Mouse (Mus musculus): ENCODE results near the gene Magi1. TPM values are rescaled to one million over a fixed set of nuclear protein-coding genes. Genes with fewer than 3 reads are reported as not detected.

The Magi1 gene
- polyA plus RNA-seq, 1 experiment from 2014 or later = 1.9 TPM

DNA sequence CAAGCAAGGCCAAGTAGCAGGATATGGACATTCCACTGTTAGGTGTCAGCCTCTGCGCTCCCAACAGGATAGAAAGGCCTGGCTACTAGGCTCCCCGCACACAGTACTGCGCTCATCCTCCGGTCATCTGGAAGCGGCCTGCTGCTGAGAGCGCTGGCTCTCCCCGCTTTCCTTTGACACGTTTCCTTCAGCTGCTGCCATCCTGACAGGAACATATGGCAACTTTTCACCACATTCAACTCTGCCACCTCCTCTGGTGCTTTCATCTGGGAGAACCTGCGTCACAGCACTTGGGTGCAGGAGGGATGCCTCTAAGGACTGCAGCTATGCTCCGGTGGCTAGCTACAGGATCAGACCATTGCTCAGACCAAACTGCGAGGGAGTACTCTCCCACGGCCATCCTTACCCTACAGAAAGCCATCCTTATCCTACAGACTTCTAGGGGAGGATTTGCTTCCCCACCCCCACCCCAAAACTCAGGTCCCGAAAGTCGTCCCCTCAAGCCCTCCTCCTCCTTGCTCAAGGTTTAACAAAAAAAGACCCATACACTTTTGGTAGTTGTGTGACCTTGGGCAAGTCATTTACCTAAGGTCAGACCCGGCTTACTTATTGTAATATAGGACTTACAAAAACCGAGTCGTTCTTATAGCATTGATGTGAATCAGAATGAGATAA lies 2.0 kb downstream of the Magi1 start:
- Histone ChIP-seq H3K36me3 (replicated peaks; ENCODE audit: insufficient read depth, low read length) (no peaks in the 10 kb centered on the region), H3K4me3 (ENCODE audit: low read depth, low read length) (peak overlapping the region; percentile 68), H3K4me1 (ENCODE audit: insufficient read depth) (peaks cover 3% of the 10 kb centered on the region), H3K27ac (ENCODE audit: low read depth) (no peak overlapping the region), H3K27me3 (ENCODE audit: insufficient read depth, low read length) (peaks cover 21% of the 10 kb centered on the region; the same call in 1 of the 2 replicates), H3K4me2 (ENCODE audit: low read depth, low read length) (peak overlapping the region; percentile 80), H3K9me3 (ENCODE audit: low read length) (no peaks in the 10 kb centered on the region), H3K9ac (replicated peaks) (no peak overlapping the region; the same call in 1 of the 2 replicates)
- no peak for ATAC-seq
- no peak for DNase-seq
- TF ChIP-seq EP300 (IDR thresholded peaks at IDR 0.05; ENCODE audit: low read depth) (no peak), CTCF (IDR thresholded peaks at IDR 0.05; ENCODE audit: low read depth) (no peak)
- 10% methylated on average over 17 of the region's 17 CpGs for WGBS (ENCODE audit: insufficient replicate concordance)

DNA sequence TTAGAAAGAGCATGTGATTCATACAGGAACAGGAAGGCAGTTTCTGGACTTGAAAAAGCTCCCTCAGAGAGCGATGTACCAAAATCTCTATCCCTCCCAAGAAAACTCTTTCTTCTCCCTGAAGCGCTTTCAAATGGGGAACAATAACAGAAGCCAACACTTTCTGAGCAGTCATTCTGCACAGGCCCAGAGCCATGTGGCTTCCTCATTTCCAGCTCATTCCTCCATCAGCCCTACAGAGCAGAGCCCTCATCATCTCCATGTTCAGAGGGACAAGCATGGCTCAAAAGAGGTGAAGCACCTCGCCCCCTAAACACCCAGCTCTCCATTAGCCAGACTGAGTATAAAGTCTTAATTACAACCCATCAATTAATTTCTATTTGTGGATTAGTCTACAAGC lies 9.8 kb downstream of the Magi1 start:
- Histone ChIP-seq H3K4me3 (ENCODE audit: low read depth, low read length) (no peak overlapping the region), H3K27ac (ENCODE audit: low read depth) (no peak overlapping the region), H3K27me3 (ENCODE audit: insufficient read depth, low read length) (no peaks in the 10 kb centered on the region), H3K9ac (replicated peaks) (no peak overlapping the region), H3K4me1 (ENCODE audit: insufficient read depth) (0 out of 2 replicates have a peak, but pooled peaks cover 4% of the 10 kb centered on the region), H3K9me3 (ENCODE audit: low read length) (no peaks in the 10 kb centered on the region), H3K36me3 (replicated peaks; ENCODE audit: insufficient read depth, low read length) (no peaks in the 10 kb centered on the region), H3K4me2 (ENCODE audit: low read depth, low read length) (no peak overlapping the region)
- no peak for ATAC-seq
- DNase-seq = no peak
- TF ChIP-seq CTCF (IDR thresholded peaks at IDR 0.05; ENCODE audit: low read depth) = no peak
- no peak for TF ChIP-seq EP300 (IDR thresholded peaks at IDR 0.05; ENCODE audit: low read depth)
- WGBS (ENCODE audit: insufficient replicate concordance) = 65% methylated on average over 3 of the region's 3 CpGs

DNA sequence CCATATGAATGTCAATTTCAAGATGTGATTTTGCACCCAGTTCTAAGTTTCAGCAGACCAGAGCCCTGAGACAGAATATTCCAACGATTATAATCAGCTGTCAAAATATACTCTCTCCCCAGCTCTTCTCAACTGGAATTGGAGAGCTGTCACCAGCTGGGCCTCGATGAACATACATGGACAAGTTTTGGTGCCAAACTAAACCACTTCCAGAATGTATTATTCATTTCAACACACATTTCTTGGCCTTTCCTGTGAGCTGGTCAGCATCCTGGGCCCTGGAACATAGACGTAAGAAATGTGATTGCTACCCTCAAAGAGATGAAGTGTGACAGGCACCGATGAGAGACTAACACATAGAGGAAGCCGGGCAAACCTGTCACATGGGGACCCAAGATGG lies 13.7 kb downstream of the Magi1 start:
- Histone ChIP-seq H3K27ac (ENCODE audit: low read depth) (no peak overlapping the region), H3K4me1 (ENCODE audit: insufficient read depth) (0 out of 2 replicates have a peak, but pooled peaks cover 4% of the 10 kb centered on the region), H3K4me3 (ENCODE audit: low read depth, low read length) (no peak overlapping the region), H3K36me3 (replicated peaks; ENCODE audit: insufficient read depth, low read length) (no peaks in the 10 kb centered on the region), H3K9me3 (ENCODE audit: low read length) (no peaks in the 10 kb centered on the region), H3K27me3 (ENCODE audit: insufficient read depth, low read length) (no peaks in the 10 kb centered on the region), H3K9ac (replicated peaks) (no peak overlapping the region), H3K4me2 (ENCODE audit: low read depth, low read length) (no peak overlapping the region)
- DNase-seq (no peak), ATAC-seq (no peak)
- 77% methylated on average over 5 of the region's 5 CpGs for WGBS (ENCODE audit: insufficient replicate concordance)
- no peak for TF ChIP-seq CTCF (IDR thresholded peaks at IDR 0.05; ENCODE audit: low read depth)
- no peak for TF ChIP-seq EP300 (IDR thresholded peaks at IDR 0.05; ENCODE audit: low read depth)

DNA sequence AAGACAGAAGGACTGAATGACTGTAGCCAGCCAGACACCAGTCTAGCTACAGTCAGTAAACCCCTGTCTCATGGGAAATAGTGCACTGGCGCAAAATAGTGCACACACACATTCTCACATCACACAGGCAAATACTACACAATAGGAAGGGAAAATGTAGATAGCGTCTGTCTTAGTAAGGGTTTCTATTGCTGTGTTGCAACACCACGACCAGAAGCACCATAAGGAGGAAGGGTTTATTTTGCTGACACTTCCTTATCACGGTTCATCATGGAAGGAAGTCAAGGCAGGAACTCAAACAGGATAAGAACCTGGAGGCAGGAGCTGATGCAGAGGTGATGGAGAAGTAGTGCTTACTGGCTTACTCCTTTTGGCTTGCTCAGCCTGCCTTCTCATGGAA lies 14.5 kb downstream of the Magi1 start:
- H3K9me3 ChIP-seq (ENCODE audit: low read length) = no peaks in the 10 kb centered on the region
- WGBS (ENCODE audit: insufficient replicate concordance) = 42% methylated on average over 4 of the region's 4 CpGs
- H3K36me3 ChIP-seq (replicated peaks; ENCODE audit: insufficient read depth, low read length) = no peaks in the 10 kb centered on the region
- peak overlapping the region; percentile 29; the same call in 1 of the 2 replicates for H3K27ac ChIP-seq (ENCODE audit: low read depth)
- DNase-seq (no peak), ATAC-seq (no peak)
- 0 out of 2 replicates have a peak, but pooled peaks cover 4% of the 10 kb centered on the region for H3K4me1 ChIP-seq (ENCODE audit: insufficient read depth)
- no peaks in the 10 kb centered on the region for H3K27me3 ChIP-seq (ENCODE audit: insufficient read depth, low read length)
- no peak overlapping the region for H3K4me3 ChIP-seq (ENCODE audit: low read depth, low read length)
- H3K9ac ChIP-seq (replicated peaks) = no peak overlapping the region
- no peak overlapping the region for H3K4me2 ChIP-seq (ENCODE audit: low read depth, low read length)
- no peak for TF ChIP-seq EP300 (IDR thresholded peaks at IDR 0.05; ENCODE audit: low read depth)
- TF ChIP-seq CTCF (IDR thresholded peaks at IDR 0.05; ENCODE audit: low read depth) = no peak

DNA sequence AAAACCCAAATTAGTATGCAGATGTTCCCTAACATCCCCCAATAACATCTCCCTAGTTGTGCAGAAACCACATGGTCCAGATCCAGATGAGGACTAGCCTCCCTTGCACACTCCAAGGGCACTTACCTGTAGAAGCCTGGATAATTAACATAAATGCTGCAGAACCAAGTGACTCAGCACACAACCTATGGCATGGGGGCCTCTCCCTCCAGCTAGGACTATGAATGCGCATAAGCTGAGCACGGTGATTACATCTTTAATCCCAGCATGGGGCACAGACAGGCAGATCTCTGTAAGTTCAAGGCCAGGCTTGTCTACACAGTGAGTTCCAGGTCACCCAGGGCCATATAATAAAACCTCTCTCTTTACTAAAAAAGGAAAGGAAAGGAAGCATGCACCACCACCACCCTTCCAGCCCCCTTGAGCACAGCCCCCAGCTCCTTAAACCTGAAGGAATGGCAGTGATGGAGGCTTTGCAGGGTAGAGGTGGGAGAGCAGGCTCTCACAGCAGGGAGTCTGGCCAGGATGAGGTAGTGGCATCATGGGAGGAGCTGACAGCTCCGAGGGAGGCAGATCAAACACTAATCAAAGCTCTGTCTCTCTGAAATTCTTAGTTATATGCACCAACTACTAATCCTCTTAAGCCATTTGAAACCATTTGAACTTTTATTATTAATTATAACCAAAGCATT lies 18.3 kb downstream of the Magi1 start:
- Histone ChIP-seq H3K27ac (ENCODE audit: low read depth) (no peak overlapping the region), H3K9me3 (ENCODE audit: low read length) (no peaks in the 10 kb centered on the region), H3K4me3 (ENCODE audit: low read depth, low read length) (no peak overlapping the region), H3K27me3 (ENCODE audit: insufficient read depth, low read length) (no peaks in the 10 kb centered on the region), H3K4me2 (ENCODE audit: low read depth, low read length) (no peak overlapping the region), H3K36me3 (replicated peaks; ENCODE audit: insufficient read depth, low read length) (no peaks in the 10 kb centered on the region), H3K9ac (replicated peaks) (no peak overlapping the region), H3K4me1 (ENCODE audit: insufficient read depth) (peaks cover 10% of the 10 kb centered on the region; the same call in 1 of the 2 replicates)
- TF ChIP-seq EP300 (IDR thresholded peaks at IDR 0.05; ENCODE audit: low read depth) = no peak
- no peak for TF ChIP-seq CTCF (IDR thresholded peaks at IDR 0.05; ENCODE audit: low read depth)
- ATAC-seq (no peak), DNase-seq (no peak)
- 57% methylated on average over 3 of the region's 3 CpGs for WGBS (ENCODE audit: insufficient replicate concordance)

DNA sequence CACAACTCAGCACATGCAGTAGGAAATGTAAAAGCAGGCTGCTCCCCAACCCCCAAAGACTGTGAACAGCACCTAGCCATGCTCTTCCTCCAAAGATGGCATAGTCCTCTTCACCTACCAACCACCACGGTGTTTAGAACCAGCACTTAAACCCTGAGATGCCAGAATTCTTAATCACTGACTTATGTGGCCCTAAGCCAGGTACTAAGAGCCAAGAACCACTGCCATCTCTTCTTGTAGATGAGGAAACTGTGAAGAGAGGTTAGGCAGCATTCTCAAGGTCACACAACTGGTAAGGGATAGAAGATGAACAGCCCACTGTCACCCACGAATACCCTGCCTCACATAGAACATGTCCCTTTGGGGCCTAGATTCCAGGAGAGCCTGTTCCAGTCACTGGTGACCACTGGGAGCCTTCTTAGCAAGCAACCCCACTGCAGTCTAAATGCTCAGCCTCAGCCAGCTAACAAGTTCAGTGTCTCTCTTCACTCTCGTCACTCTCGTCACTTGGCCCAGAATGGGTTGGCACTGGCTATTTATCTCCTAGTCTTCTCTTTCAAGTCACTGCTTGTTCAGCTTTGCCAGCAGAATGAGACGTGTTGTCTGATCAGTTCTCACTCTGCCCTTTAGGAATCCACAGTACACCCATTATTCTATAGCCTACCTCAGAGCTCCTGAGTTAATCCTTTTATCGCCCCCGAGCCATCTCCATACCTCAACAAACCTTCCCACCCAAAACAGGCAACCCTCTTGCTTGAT lies 19.4 kb downstream of the Magi1 start:
- no peak for ATAC-seq
- 80% methylated on average over 7 of the region's 7 CpGs for WGBS (ENCODE audit: insufficient replicate concordance)
- Histone ChIP-seq H3K27ac (ENCODE audit: low read depth) (no peak overlapping the region), H3K27me3 (ENCODE audit: insufficient read depth, low read length) (no peaks in the 10 kb centered on the region), H3K9ac (replicated peaks) (no peak overlapping the region), H3K4me3 (ENCODE audit: low read depth, low read length) (no peak overlapping the region), H3K36me3 (replicated peaks; ENCODE audit: insufficient read depth, low read length) (no peaks in the 10 kb centered on the region), H3K4me1 (ENCODE audit: insufficient read depth) (peaks cover 10% of the 10 kb centered on the region), H3K4me2 (ENCODE audit: low read depth, low read length) (no peak overlapping the region), H3K9me3 (ENCODE audit: low read length) (no peaks in the 10 kb centered on the region)
- DNase-seq = no peak
- TF ChIP-seq EP300 (IDR thresholded peaks at IDR 0.05; ENCODE audit: low read depth) (no peak), CTCF (IDR thresholded peaks at IDR 0.05; ENCODE audit: low read depth) (no peak)
